Comparison of ENCODE assay signal across 9 mouse cellular contexts in genomic region chr4:125175591-125175990, GRCm38 (mm10). TPM values are rescaled to one million over a fixed set of nuclear protein-coding genes. Genes with fewer than 3 reads are reported as not detected.
DNase-seq lines count a peak whose midpoint lies in the region; ATAC-seq and TF ChIP-seq lines count a peak whose summit lies in the region.
"Had no signal": no experiment of that assay in that cellular context is flagged by ENCODE, and none has a peak within 500 bp of the region (broad histone marks: within the 10 kb centered on the region; RNA-seq: fewer than 3 reads in every experiment).

No protein-coding gene starts in this region.

- 44% methylated on average over 2 of the region's 2 CpGs for WGBS in lung, embryonic 14.5 days
- 87% methylated on average over 2 of the region's 2 CpGs for WGBS in forebrain, embryonic 10.5 days

- ATAC-seq in lung, embryonic 14.5 days (ENCODE audit: insufficient read depth) = no peak; the same call in 1 of the 2 replicates

- H3K9ac ChIP-seq in lung, embryonic 14.5 days = no peak overlapping the region

- no peaks in the 10 kb centered on the region for H3K4me1 ChIP-seq in lung, embryonic 14.5 days (ENCODE audit: insufficient read depth)
- H3K4me1 ChIP-seq in forebrain, embryonic 10.5 days = peaks cover 24% of the 10 kb centered on the region

- no peak overlapping the region for H3K4me3 ChIP-seq in lung, embryonic 14.5 days (ENCODE audit: low read depth, low read length)
- no peak overlapping the region for H3K4me3 ChIP-seq in forebrain, embryonic 10.5 days

- no peaks in the 10 kb centered on the region for H3K9me3 ChIP-seq in lung, embryonic 14.5 days (ENCODE audit: low read depth, low read length)
- no peaks in the 10 kb centered on the region for H3K9me3 ChIP-seq in forebrain, embryonic 10.5 days

- no peak for TF ChIP-seq CTCF in lung, embryonic 14.5 days (IDR thresholded peaks at IDR 0.05; ENCODE audit: low read depth)

- H3K36me3 ChIP-seq in lung, embryonic 14.5 days (ENCODE audit: insufficient read depth) = no peaks in the 10 kb centered on the region
- no peaks in the 10 kb centered on the region for H3K36me3 ChIP-seq in forebrain, embryonic 10.5 days (replicated peaks)

- DNase-seq in lung, embryonic 14.5 days = peak; percentile 79
- no peak for DNase-seq in lung, adult 18-20 months
- peak; percentile 63 for DNase-seq in adrenal gland, adult 8-10 months
- peak; percentile 64 for DNase-seq in cerebellum, adult 8-10 months
- peak; percentile 77 to 78 for DNase-seq in kidney, postnatal 4 days
- DNase-seq in forebrain, embryonic 10.5 days (ENCODE audit: extremely low spot score, low spot score) = no peak
- no peak for DNase-seq in left cerebral cortex, adult 9 months (ENCODE audit: low spot score in 2 of 2)
- no peak for DNase-seq in B cell, adult 2 months

- no peaks in the 10 kb centered on the region for H3K27me3 ChIP-seq in lung, embryonic 14.5 days (ENCODE audit: insufficient read depth, low read length)
- peaks cover 15% of the 10 kb centered on the region for H3K27me3 ChIP-seq in forebrain, embryonic 10.5 days (ENCODE audit: poor library complexity, severe bottlenecking)

- no peak overlapping the region for H3K4me2 ChIP-seq in lung, embryonic 14.5 days
- H3K4me2 ChIP-seq: liver, embryonic 11.5 days had no signal

- H3K27ac ChIP-seq in lung, embryonic 14.5 days (ENCODE audit: low read depth) = no peak overlapping the region
- H3K27ac ChIP-seq in forebrain, embryonic 10.5 days = no peak overlapping the region

RNA-seq across cellular contexts. Expression of gene Zc3h12a, which starts 48.0 kb away (rescaled TPM):
- polyA plus RNA-seq in lung, embryonic 14.5 days (2014; fragmentation: Nextera tagmentation; extraction: Ambion mirVana) = 0.41 and 0.42 TPM in 2 replicates
- 10 to 100 TPM in 1 of 4 experiments, 1 to 10 TPM in 3; 7.2 to 10.2 (median 8.1) TPM for total RNA-seq in adrenal gland, adult 8-10 months (2022)
- 0.17 and 0.26 TPM in 2 replicates for polyA plus RNA-seq in forebrain, embryonic 10.5 days (2016; fragmentation: Nextera tagmentation; extraction: Ambion mirVana)

Comparison
In these comparisons a context has a peak if more than half of its experiments do, and no peak if none do; other contexts are left out.
1. DNase-seq: peak in lung, embryonic 14.5 days (single experiment), adrenal gland, adult 8-10 months (single experiment), cerebellum, adult 8-10 months (single experiment) and kidney, postnatal 4 days (2 of 2); none in lung, adult 18-20 months (0 of 2), forebrain, embryonic 10.5 days (single experiment), left cerebral cortex, adult 9 months (0 of 2) and B cell, adult 2 months (0 of 2).